Mouse (Mus musculus) layer of hippocampus, adult 9-10 months (tissue): ENCODE data around the gene Olfr1537.

Source experiments
- DNase-seq: peaks from one replicate; pipeline ENCODE4 v3.0.0; 2022; ENCODE audit warnings: low spot score

The Olfr1537 gene

GRCm38 (mm10) chr9:39249894-39250293, at the start of gene Olfr1537:
TSS of gene Olfr1537 (minus strand) at chr9:39249994.
- no peak for DNase-seq

- DNase-seq: no peak
Observed at GRCm38 (mm10) chr9:39287136-39287535, 37.3 kb upstream of the Olfr1537 start.

GRCm38 (mm10) chr9:39276718-39277117, 26.9 kb upstream of the Olfr1537 start, which contains the start of gene Olfr945:
TSS of gene Olfr945 (minus strand) at chr9:39276818.
- DNase-seq: no peak

- no peak for DNase-seq
Observed at GRCm38 (mm10) chr9:39201620-39202019, 48.2 kb downstream of the Olfr1537 start, which contains the start of gene Olfr944. TSS of gene Olfr944 (plus strand) at chr9:39201920.
